Mouse (Mus musculus): ENCODE results near the gene Stam. TPM values are rescaled to one million over a fixed set of nuclear protein-coding genes. Genes with fewer than 3 reads are reported as not detected.
A peak's percentile ranks its signal among the peaks of the same experiment; 100 is the strongest.

Gene Stam
- total RNA-seq, 2 experiments from 2014 or later, result 20.4 to 30.0 TPM

- ATAC-seq (ENCODE audit: poor library complexity, severe bottlenecking), result peak; percentile 59
These were observed 110.5 kb downstream of the Stam start for GRCm38 (mm10) chr2:14184375-14184774.

GRCm38 (mm10) chr2:14190684-14191083 is 116.8 kb downstream of the Stam start:
- ATAC-seq (ENCODE audit: poor library complexity, severe bottlenecking), result no peak

- ATAC-seq (ENCODE audit: poor library complexity, severe bottlenecking), result 0 out of 2 replicates have a peak, but pooled peaks have one; percentile 16
These were observed 117.7 kb downstream of the Stam start for GRCm38 (mm10) chr2:14191601-14192000.

GRCm38 (mm10) chr2:14192046-14192445 is 118.1 kb downstream of the Stam start:
- ATAC-seq (ENCODE audit: poor library complexity, severe bottlenecking), result peak; percentile 98

- ATAC-seq (ENCODE audit: poor library complexity, severe bottlenecking), result 0 out of 2 replicates have a peak, but pooled peaks have one; percentile 40
These were observed 124.5 kb downstream of the Stam start for GRCm38 (mm10) chr2:14198325-14198903.

Other genes with a start within 250 kb of the Stam start
- 16.1 and 19.9 TPM in 2 replicates for gene Hacd1, start 18.0 kb upstream of the Stam start, total RNA-seq (2015)
- gene Hacd1, start 18.0 kb upstream of the Stam start, total RNA-seq (2017), result 24.2 and 32.9 TPM in 2 replicates
- 0.11 and 1.0 TPM in 2 replicates for gene Tmem236, start 100.4 kb downstream of the Stam start, total RNA-seq (2015)
- 0.37 and 0.59 TPM in 2 replicates for gene Tmem236, start 100.4 kb downstream of the Stam start, total RNA-seq (2017)
- gene Mrc1, start 155.3 kb downstream of the Stam start, total RNA-seq (2015), result 5.9 and 8.7 TPM in 2 replicates
- 10.3 and 11.3 TPM in 2 replicates for gene Mrc1, start 155.3 kb downstream of the Stam start, total RNA-seq (2017)